Mouse (Mus musculus) lung, embryonic 14.5 days (tissue): ENCODE data around the gene Mylk. TPM values are rescaled to one million over a fixed set of nuclear protein-coding genes. Genes with fewer than 3 reads are reported as not detected.

Experiments
- ATAC-seq: fragments of 200-750 bp; cut with Nextera tagmentation; 2 replicates; pipeline ENCODE4 v1.8.0; 2017; ENCODE audit warnings: mild to moderate bottlenecking, moderate TSS enrichment, moderate library complexity; ENCODE audit not compliant: insufficient read depth
- DNase-seq: peaks from one replicate; pipeline ENCODE4 v3.0.0-alpha.2; 2015
- H3K27ac ChIP-seq: fragments of 300-500 bp; sonication (generic); 2 replicates; pipeline ENCODE4 v1.5.1; 2014; ENCODE audit warnings: low read depth, mild to moderate bottlenecking, moderate library complexity
- H3K27me3 ChIP-seq: fragments of 300-500 bp; sonication (generic); 2 replicates; pipeline ENCODE4 v1.6.1; 2014; ENCODE audit warnings: low read length, control low read depth; ENCODE audit not compliant: insufficient read depth
- H3K36me3 ChIP-seq: fragments of 300-500 bp; sonication (generic); 2 replicates; pipeline ENCODE4 v1.6.1; 2014; ENCODE audit warnings: control low read depth; ENCODE audit not compliant: insufficient read depth
- H3K4me1 ChIP-seq: fragments of 300-500 bp; sonication (generic); 2 replicates; pipeline ENCODE4 v1.6.1; 2014; ENCODE audit warnings: antibody characterized with exemption, control low read depth; ENCODE audit not compliant: insufficient read depth
- H3K4me2 ChIP-seq: fragments of 300-500 bp; sonication (generic); 2 replicates; pipeline ENCODE4 v1.6.1; 2014; ENCODE audit warnings: mild to moderate bottlenecking
- H3K4me3 ChIP-seq: fragments of 300-500 bp; sonication (generic); 2 replicates; pipeline ENCODE4 v1.5.1; 2014; ENCODE audit warnings: low read depth, low read length
- H3K9ac ChIP-seq: fragments of 300-500 bp; sonication (generic); 2 replicates; pipeline ENCODE4 v1.6.1; 2014
- H3K9me3 ChIP-seq: fragments of 300-500 bp; sonication (generic); 2 replicates; pipeline ENCODE4 v1.6.1; 2016; ENCODE audit warnings: low read depth, low read length, control low read depth
- CTCF ChIP-seq: IDR thresholded peaks from 2 replicates; pipeline ENCODE4 v1.5.1; 2016; ENCODE audit warnings: antibody characterized with exemption, low read depth
- WGBS: fragments of 180-500 bp; shearing (Covaris S2); extraction: QIAGEN DNeasy Blood & Tissue Kit; methylation state at CpG from one replicate; pipeline ENCODE4 v1.1.7; 2014; 5-methylcytosine and 5-hydroxymethylcytosine counted together
- polyA plus RNA-seq: library from polyadenylated mRNA; unstranded; fragments of >200 nt; fragmentation: Nextera tagmentation; extraction: Ambion mirVana; gene quantifications from 2 replicates; pipeline ENCODE4 v1.2.1, GENCODE M21; 2014

The Mylk gene
- polyA plus RNA-seq, 1 experiment from 2014 or later: 122 TPM

- DNase-seq (peak; percentile 95), ATAC-seq (no peak)
- H3K27me3 ChIP-seq: no peaks in the 10 kb centered on the region; the same call in 1 of the 2 replicates
- peak; percentile 97 for TF ChIP-seq CTCF
- no peaks in the 10 kb centered on the region for H3K9me3 ChIP-seq
- no peak overlapping the region for H3K4me2 ChIP-seq
- no peak overlapping the region for H3K27ac ChIP-seq
- H3K4me1 ChIP-seq: peaks cover 28% of the 10 kb centered on the region
- no peaks in the 10 kb centered on the region for H3K36me3 ChIP-seq
- 10% methylated on average over 9 of the region's 9 CpGs for WGBS
- no peak overlapping the region for H3K4me3 ChIP-seq
- no peak overlapping the region for H3K9ac ChIP-seq
Measured at GRCm38 (mm10) chr16:34902294-34902680, 157.3 kb downstream of the Mylk start.

GRCm38 (mm10) chr16:34902761-34903160 is 157.8 kb downstream of the Mylk start:
- no peaks in the 10 kb centered on the region for H3K9me3 ChIP-seq
- 80% methylated on average over 8 of the region's 8 CpGs for WGBS
- H3K27ac ChIP-seq: no peak overlapping the region
- H3K4me2 ChIP-seq: no peak overlapping the region
- H3K36me3 ChIP-seq: no peaks in the 10 kb centered on the region
- TF ChIP-seq CTCF: no peak
- H3K4me3 ChIP-seq: no peak overlapping the region
- no peaks in the 10 kb centered on the region; the same call in 1 of the 2 replicates for H3K27me3 ChIP-seq
- peaks cover 28% of the 10 kb centered on the region for H3K4me1 ChIP-seq
- H3K9ac ChIP-seq: no peak overlapping the region
- DNase-seq (no peak), ATAC-seq (no peak)

- H3K36me3 ChIP-seq: no peaks in the 10 kb centered on the region
- no peak overlapping the region for H3K9ac ChIP-seq
- no peak for DNase-seq
- no peak for ATAC-seq
- H3K4me3 ChIP-seq: no peak overlapping the region
- H3K4me2 ChIP-seq: no peak overlapping the region
- no peaks in the 10 kb centered on the region for H3K9me3 ChIP-seq
- WGBS: 92% methylated on average over 4 of the region's 4 CpGs
- TF ChIP-seq CTCF: no peak
- no peaks in the 10 kb centered on the region; the same call in 1 of the 2 replicates for H3K27me3 ChIP-seq
- peaks cover 17% of the 10 kb centered on the region for H3K4me1 ChIP-seq
- H3K27ac ChIP-seq: no peak overlapping the region; the same call in 1 of the 2 replicates
Measured at GRCm38 (mm10) chr16:34904876-34905275, 159.9 kb downstream of the Mylk start.

- no peak overlapping the region for H3K4me3 ChIP-seq
- peaks cover 5% of the 10 kb centered on the region; the same call in 1 of the 2 replicates for H3K4me1 ChIP-seq
- H3K4me2 ChIP-seq: no peak overlapping the region
- TF ChIP-seq CTCF: no peak
- DNase-seq (peak; percentile 41), ATAC-seq (no peak)
- no peak overlapping the region for H3K9ac ChIP-seq
- H3K36me3 ChIP-seq: no peaks in the 10 kb centered on the region
- H3K9me3 ChIP-seq: no peaks in the 10 kb centered on the region
- 52% methylated on average over 6 of the region's 6 CpGs for WGBS
- no peaks in the 10 kb centered on the region for H3K27me3 ChIP-seq
- H3K27ac ChIP-seq: peak overlapping the region; percentile 8; the same call in 1 of the 2 replicates
Measured at GRCm38 (mm10) chr16:34909437-34909836, 164.4 kb downstream of the Mylk start.

GRCm38 (mm10) chr16:34917373-34917900 is 172.4 kb downstream of the Mylk start:
- Histone ChIP-seq H3K27ac (peak overlapping the region; percentile 54; the same call in 1 of the 2 replicates), H3K4me2 (no peak overlapping the region), H3K4me3 (no peak overlapping the region), H3K4me1 (peaks cover 4% of the 10 kb centered on the region; the same call in 1 of the 2 replicates), H3K9ac (no peak overlapping the region), H3K36me3 (no peaks in the 10 kb centered on the region), H3K27me3 (no peaks in the 10 kb centered on the region), H3K9me3 (no peaks in the 10 kb centered on the region)
- DNase-seq (peak; percentile 66), ATAC-seq (no peak)
- WGBS: 85% methylated on average over 4 of the region's 4 CpGs
- TF ChIP-seq CTCF: no peak

GRCm38 (mm10) chr16:34920182-34920581 is 175.2 kb downstream of the Mylk start:
- ATAC-seq (peak; percentile 16; the same call in 1 of the 2 replicates), DNase-seq (peak; percentile 86)
- Histone ChIP-seq H3K36me3 (no peaks in the 10 kb centered on the region), H3K9ac (no peak overlapping the region), H3K27me3 (no peaks in the 10 kb centered on the region), H3K4me2 (peak overlapping the region; percentile 76), H3K4me3 (no peak overlapping the region), H3K27ac (peak overlapping the region; percentile 95), H3K4me1 (peaks cover 16% of the 10 kb centered on the region), H3K9me3 (no peaks in the 10 kb centered on the region)
- WGBS: 4% methylated on average over 6 of the region's 6 CpGs
- TF ChIP-seq CTCF: peak; percentile 87

GRCm38 (mm10) chr16:34920868-34921267 is 175.9 kb downstream of the Mylk start:
- ATAC-seq (peak; percentile 13), DNase-seq (no peak)
- TF ChIP-seq CTCF: no peak
- peak overlapping the region; percentile 65 for H3K9ac ChIP-seq
- H3K27ac ChIP-seq: peak overlapping the region; percentile 95
- H3K36me3 ChIP-seq: 0 out of 2 replicates have a peak, but pooled peaks cover 4% of the 10 kb centered on the region
- H3K9me3 ChIP-seq: no peaks in the 10 kb centered on the region
- no peaks in the 10 kb centered on the region for H3K27me3 ChIP-seq
- peaks cover 23% of the 10 kb centered on the region for H3K4me1 ChIP-seq
- peak overlapping the region; percentile 76 for H3K4me2 ChIP-seq
- H3K4me3 ChIP-seq: peak overlapping the region; percentile 52
- WGBS: 31% methylated on average over 8 of the region's 8 CpGs
